Mouse (Mus musculus) lung, adult 2 months (tissue): Measurements from ENCODE around the gene Syne3. TPM values are rescaled to one million over a fixed set of nuclear protein-coding genes. Genes with fewer than 3 reads are reported as not detected.

ENCODE experiments used
- DNase-seq: peaks from one replicate; pipeline ENCODE4 v3.0.0; 2022
- H3K4me1 ChIP-seq: fragments of 200-500 bp; 2 replicates; pipeline ENCODE4 v1.6.1; 2011; ENCODE audit warnings: low read length; ENCODE audit not compliant: control insufficient read depth, insufficient read depth
- H3K4me3 ChIP-seq: fragments of 200-500 bp; replicated peaks from 2 replicates; pipeline ENCODE3; 2011; ENCODE audit warnings: low read depth, mild to moderate bottlenecking, control low read depth, low read length; ENCODE audit errors: extremely low read depth
- CTCF ChIP-seq: fragments of 200-500 bp; IDR thresholded peaks from 2 replicates; pipeline ENCODE4 v1.5.1; 2011; ENCODE audit warnings: mild to moderate bottlenecking, low read length, control low read depth; ENCODE audit not compliant: insufficient read depth
- POLR2A ChIP-seq: fragments of 200-500 bp; IDR thresholded peaks from 2 replicates; pipeline ENCODE4 v1.6.1; 2011; ENCODE audit warnings: low read depth, mild to moderate bottlenecking, control low read depth, low read length, borderline replicate concordance; ENCODE audit errors: extremely low read depth
- WGBS: fragments of 180-500 bp; shearing (Covaris S2); methylation state at CpG from one replicate; pipeline ENCODE4 v1.1.7; 2018; 5-methylcytosine and 5-hydroxymethylcytosine counted together
- polyA plus RNA-seq: library from polyadenylated mRNA; depleted of rRNA; stranded (reverse); fragments of >200 nt; gene quantifications from 2 replicates; pipeline ENCODE4 v1.2.3, GENCODE M21; 2012

The Syne3 gene
- polyA plus RNA-seq, 1 experiment, result 3.5 TPM

DNA sequence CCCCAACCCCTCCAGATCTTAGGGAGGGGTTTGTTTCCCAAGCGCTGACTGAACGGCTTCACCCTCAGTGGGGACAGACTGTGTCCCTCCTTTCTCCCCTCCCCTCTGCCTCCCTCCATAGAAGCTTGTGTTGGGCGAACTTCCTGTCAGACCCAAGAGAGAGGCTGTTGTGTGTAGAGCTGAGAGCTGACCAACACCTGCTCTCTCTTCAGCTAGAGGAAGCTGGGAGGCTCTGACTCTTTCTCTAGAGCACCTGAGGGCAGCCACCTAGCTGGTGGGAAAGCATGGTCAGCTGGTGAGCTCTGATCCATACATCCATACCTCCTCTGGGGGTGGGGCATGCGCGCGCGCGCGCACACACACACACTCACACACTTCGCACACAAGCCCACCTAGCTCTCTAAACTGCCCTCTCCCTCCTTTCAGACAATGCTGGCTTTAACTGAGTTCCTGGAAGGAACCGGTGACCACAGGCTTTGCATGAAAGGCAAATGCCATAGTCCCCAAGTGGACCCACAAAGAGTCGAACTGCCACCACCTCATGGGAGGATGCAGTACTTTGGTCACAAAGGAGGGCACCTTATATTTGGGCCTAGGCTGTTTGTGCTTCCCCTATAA is 14.2 kb downstream of the Syne3 start:
- WGBS, result 79% methylated on average over 12 of the region's 12 CpGs
- no peak for TF ChIP-seq POLR2A
- TF ChIP-seq CTCF, result no peak
- no peak for DNase-seq
- Histone ChIP-seq H3K4me3 (no peak overlapping the region), H3K4me1 (no peaks in the 10 kb centered on the region)

DNA sequence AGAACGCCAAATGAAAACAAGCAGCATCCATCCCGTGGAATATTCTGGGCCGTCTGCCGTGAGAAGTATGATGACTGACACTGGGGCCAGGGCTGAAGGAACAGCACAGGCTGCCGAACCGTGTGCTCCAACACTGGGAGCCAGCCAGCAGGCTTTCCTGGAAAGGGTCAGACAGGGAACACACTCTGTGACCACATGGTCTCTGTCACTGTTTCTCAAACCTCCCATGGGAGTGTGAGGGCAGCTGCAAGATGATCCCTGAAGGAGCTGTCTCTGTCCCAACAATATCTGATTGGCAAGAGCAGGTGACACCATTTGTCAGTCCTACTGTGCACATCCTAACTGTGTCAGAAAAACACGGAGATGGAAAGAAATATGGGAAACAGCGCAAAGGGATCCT is 16.8 kb downstream of the Syne3 start:
- DNase-seq, result no peak
- H3K4me3 ChIP-seq, result no peak overlapping the region
- TF ChIP-seq POLR2A (no peak), CTCF (no peak)
- WGBS, result 55% methylated on average over 8 of the region's 8 CpGs
- H3K4me1 ChIP-seq, result no peaks in the 10 kb centered on the region

DNA sequence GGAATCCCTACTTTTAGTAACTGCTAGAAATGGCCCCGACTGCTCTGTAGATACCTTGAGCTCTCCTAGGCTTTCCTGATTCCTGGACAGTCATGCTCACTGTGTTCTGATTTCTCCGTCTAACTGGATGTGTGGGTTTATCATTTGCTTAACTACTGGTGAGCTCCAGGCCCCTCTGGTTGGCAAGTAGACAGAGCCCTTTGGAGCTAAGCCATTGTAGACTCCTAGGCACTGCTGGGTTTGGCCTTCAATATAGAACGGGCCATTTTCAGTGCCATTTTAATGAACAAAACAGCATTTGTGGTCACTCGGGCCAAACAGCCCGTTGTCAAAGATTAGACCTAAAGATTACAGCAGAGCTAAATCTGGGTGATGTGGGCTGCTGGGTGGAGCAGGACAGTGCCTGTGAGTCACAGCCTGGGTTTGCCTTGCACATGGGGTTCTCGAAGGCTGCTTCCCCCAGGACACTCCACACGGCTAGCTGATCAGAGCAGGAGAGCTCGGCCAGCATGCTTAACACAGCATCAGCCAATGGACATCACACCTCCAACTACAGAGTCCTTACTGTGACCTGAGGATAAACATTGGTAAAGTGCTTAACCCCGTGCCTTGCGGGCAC is 17.4 kb downstream of the Syne3 start:
- TF ChIP-seq POLR2A (no peak), CTCF (no peak)
- Histone ChIP-seq H3K4me3 (no peak overlapping the region), H3K4me1 (no peaks in the 10 kb centered on the region)
- no peak for DNase-seq
- 69% methylated on average over 10 of the region's 10 CpGs for WGBS

DNA sequence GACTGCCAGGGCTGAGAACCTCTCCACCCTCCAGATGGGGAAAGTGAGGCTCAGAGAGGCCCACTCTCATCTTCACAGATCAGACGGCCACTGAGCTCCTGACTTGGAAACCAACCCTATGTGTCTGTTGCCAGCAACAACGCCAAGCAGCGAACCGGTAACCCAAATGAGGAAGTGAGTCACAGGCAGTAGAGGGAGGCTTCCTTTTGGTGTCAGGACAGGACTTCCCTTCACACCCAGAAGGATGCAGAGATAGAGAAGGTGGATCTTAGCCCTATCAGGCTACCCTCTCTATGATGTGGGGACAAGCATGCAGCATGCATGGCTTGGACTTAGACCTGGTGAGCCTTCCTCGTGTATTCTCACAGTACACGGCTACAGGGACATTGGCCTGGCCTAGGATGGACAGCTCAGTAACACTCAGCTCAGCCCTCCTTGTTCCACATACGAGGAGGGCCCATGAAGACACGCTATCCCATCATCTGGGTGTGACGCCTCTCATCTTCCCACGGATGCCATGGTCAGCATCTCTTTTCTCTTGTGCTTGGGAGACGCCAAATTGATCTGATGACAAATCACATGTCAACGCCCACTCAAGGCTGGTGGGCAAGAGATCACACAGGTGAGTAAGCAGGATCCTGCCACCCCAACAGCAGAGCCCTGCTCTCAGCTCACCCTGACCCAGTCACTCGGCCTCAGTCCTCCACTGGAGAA is 18.7 kb downstream of the Syne3 start:
- no peak for DNase-seq
- 68% methylated on average over 13 of the region's 13 CpGs for WGBS
- TF ChIP-seq POLR2A (no peak), CTCF (no peak)
- Histone ChIP-seq H3K4me1 (no peaks in the 10 kb centered on the region), H3K4me3 (no peak overlapping the region)

DNA sequence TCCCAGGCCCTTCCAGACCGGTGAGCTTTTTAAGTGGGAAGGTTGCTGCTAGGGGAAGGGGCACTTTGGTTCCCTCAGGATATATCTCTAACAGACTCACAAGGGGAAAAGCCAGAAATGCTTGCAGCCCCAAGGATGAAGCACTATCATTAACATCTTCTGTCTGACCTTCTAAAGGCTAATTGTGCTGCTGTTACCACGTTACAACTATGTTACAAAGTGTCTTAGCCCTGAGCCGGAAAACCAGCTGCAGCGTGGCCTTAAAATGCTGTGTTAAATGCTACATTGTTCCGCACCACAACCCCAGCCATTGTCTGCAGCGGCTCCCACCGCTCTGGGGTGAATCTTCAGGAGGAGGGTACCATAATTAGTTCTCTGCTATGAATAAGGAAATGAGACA is 21.7 kb downstream of the Syne3 start:
- Histone ChIP-seq H3K4me3 (no peak overlapping the region), H3K4me1 (no peaks in the 10 kb centered on the region)
- 86% methylated on average over 7 of the region's 7 CpGs for WGBS
- TF ChIP-seq POLR2A, result no peak
- TF ChIP-seq CTCF, result no peak
- DNase-seq, result no peak

DNA sequence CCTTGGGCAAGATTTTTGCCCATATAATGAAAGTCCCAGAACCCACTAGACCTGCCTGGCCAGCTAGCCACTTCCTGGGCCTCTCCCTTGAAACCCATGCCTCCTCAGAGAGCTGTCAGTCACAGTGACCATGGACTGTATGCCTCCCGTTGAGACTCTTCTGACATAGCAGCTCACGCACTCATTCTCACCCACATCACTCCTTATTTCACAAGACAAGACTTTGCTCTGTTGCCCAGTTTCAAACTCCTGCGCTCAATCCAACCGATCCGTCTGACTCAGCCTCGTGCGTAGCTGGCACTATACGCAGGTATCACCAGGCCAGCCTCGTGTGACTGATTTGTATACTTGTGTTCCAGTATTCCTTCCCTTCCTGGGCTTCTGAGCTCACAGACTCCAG is 22.8 kb downstream of the Syne3 start:
- 84% methylated on average over 9 of the region's 9 CpGs for WGBS
- Histone ChIP-seq H3K4me1 (no peaks in the 10 kb centered on the region), H3K4me3 (no peak overlapping the region)
- no peak for DNase-seq
- TF ChIP-seq POLR2A, result no peak
- TF ChIP-seq CTCF, result no peak

DNA sequence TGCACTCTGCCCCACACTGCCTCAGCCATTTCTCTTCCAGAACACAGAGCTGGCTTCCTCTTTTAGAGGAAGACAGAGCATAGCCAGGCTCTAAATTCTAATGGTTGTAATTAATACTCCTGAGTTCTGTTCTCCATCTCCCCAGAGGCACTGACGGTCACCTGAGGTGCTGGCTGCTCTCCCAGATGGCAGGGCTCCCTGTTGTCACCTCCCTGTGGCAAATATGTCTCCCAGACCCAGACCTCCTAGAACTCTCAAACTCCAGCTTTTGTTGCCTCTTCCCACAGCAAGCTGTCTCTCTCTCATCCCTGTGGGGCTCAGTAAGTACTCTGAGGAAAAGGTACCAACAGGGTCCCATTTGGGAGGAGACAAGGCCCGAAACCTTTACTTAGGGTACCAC is 23.6 kb downstream of the Syne3 start:
- DNase-seq, result no peak
- H3K4me3 ChIP-seq, result no peak overlapping the region
- H3K4me1 ChIP-seq, result no peaks in the 10 kb centered on the region
- WGBS, result 86% methylated on average over 2 of the region's 2 CpGs
- TF ChIP-seq POLR2A (no peak), CTCF (no peak)

DNA sequence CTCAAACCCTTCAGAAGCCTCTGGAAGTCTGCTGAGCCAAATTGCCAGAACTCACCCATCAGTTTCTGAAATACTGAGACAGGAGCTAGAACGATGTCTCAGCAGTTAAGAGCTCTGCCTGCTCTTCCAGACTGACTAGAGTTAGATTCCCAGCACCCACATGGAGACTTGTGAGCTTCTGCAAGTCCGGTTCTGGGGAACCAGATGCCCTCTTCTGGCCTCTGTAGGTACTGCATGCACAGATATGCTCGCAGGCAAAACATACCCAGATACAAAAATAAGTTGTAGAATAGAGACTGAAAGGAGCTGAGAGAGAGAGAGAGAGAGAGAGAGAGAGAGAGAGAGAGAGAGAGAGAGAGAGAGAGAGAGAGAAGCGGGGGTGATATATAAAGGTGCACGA is 24.5 kb downstream of the Syne3 start:
- H3K4me1 ChIP-seq, result no peaks in the 10 kb centered on the region
- 75% methylated on average over 5 of the region's 5 CpGs for WGBS
- TF ChIP-seq POLR2A (no peak), CTCF (peak; percentile 34; the same call in 1 of the 2 replicates)
- DNase-seq, result no peak
- no peak overlapping the region for H3K4me3 ChIP-seq

DNA sequence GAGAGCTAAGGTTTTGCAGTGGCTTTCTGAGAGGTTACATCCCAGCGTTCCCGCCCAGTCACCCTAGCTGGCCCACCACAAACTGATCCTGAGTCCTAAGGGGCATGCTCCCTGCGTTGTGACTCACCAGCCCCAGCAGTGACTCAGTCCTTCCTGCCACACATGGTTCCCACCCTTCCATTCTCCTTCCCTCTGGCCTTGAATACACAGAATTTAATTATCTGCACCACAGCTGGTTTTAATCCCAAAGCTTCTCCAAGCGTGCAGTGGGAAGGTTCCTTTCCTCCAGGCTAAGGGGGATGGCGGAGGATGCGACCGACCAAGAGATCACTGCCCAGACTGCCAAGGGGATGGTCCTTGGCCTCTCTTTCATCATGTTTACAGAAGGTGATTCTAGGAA is 26.1 kb downstream of the Syne3 start:
- H3K4me1 ChIP-seq, result peaks cover 7% of the 10 kb centered on the region
- TF ChIP-seq POLR2A (no peak), CTCF (no peak)
- H3K4me3 ChIP-seq, result no peak overlapping the region
- 61% methylated on average over 7 of the region's 7 CpGs for WGBS
- DNase-seq, result no peak
